Comparison of ENCODE assay signal across 10 mouse cellular contexts in the genomic region with DNA sequence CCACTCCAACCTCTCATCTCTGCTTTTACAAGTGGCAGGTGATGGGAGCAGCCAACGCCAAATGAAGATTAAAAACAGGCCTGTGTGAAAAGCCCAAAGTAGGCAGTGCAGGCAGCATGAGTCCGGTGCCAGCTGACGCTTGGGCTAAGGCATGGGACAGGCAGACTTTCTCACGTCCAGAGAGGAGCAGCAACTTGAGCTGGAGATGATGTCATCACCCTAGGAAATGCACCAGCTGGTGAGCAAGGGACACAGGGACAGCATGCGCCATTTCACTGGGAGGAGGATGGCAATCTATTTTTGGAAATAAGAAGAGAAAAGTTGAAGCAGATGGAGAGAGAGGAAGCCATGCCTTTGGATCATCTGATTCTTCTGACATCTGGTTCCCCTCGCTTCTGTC. TPM values are rescaled to one million over a fixed set of nuclear protein-coding genes. Genes with fewer than 3 reads are reported as not detected.
DNase-seq lines count a peak whose midpoint lies in the region; ATAC-seq and TF ChIP-seq lines count a peak whose summit lies in the region.
"Had no signal": no experiment of that assay in that cellular context is flagged by ENCODE, and none has a peak within 500 bp of the region (broad histone marks: within the 10 kb centered on the region; RNA-seq: fewer than 3 reads in every experiment).

No protein-coding gene starts in this region.

- TF ChIP-seq CTCF in midbrain, postnatal 0 days (IDR thresholded peaks at IDR 0.05) = no peak

- no peaks in the 10 kb centered on the region for H3K4me1 ChIP-seq in midbrain, postnatal 0 days (ENCODE audit: insufficient read depth, low read length)
- no peaks in the 10 kb centered on the region for H3K4me1 ChIP-seq in midbrain, embryonic 15.5 days
- no peaks in the 10 kb centered on the region for H3K4me1 ChIP-seq in stomach, embryonic 15.5 days
- no peaks in the 10 kb centered on the region for H3K4me1 ChIP-seq in liver, embryonic 12.5 days
- H3K4me1 ChIP-seq: hindbrain, embryonic 10.5 days had no signal

- ATAC-seq in midbrain, postnatal 0 days (ENCODE audit: low FRiP score) = no peak
- ATAC-seq in midbrain, embryonic 15.5 days (replicated peaks) = no peak
- 0 out of 2 replicates have a peak, but pooled peaks have one; percentile 27 for ATAC-seq in stomach, embryonic 15.5 days (ENCODE audit: insufficient read depth, low FRiP score, low read depth)
- no peak for ATAC-seq in liver, embryonic 12.5 days
- ATAC-seq: liver, postnatal 0 days had no signal

- no peak overlapping the region for H3K9ac ChIP-seq in midbrain, postnatal 0 days (replicated peaks; ENCODE audit: low read length, poor library complexity, severe bottlenecking)
- H3K9ac ChIP-seq in midbrain, embryonic 15.5 days = no peak overlapping the region
- no peak overlapping the region for H3K9ac ChIP-seq in stomach, embryonic 15.5 days
- no peak overlapping the region for H3K9ac ChIP-seq in liver, embryonic 12.5 days
- H3K9ac ChIP-seq: liver, postnatal 0 days had no signal

- H3K27me3 ChIP-seq in midbrain, postnatal 0 days (ENCODE audit: insufficient read depth, low read length) = no peaks in the 10 kb centered on the region
- no peaks in the 10 kb centered on the region for H3K27me3 ChIP-seq in midbrain, embryonic 15.5 days (replicated peaks)
- H3K27me3 ChIP-seq in stomach, embryonic 15.5 days (replicated peaks) = no peaks in the 10 kb centered on the region
- no peaks in the 10 kb centered on the region; the same call in 1 of the 2 replicates for H3K27me3 ChIP-seq in liver, embryonic 12.5 days (replicated peaks)

- H3K9me3 ChIP-seq in midbrain, postnatal 0 days (ENCODE audit: low read length) = no peaks in the 10 kb centered on the region
- no peaks in the 10 kb centered on the region for H3K9me3 ChIP-seq in midbrain, embryonic 15.5 days
- H3K9me3 ChIP-seq in stomach, embryonic 15.5 days = no peaks in the 10 kb centered on the region
- no peaks in the 10 kb centered on the region for H3K9me3 ChIP-seq in liver, embryonic 12.5 days (replicated peaks)
- H3K9me3 ChIP-seq: hindbrain, embryonic 10.5 days had no signal

- WGBS in midbrain, postnatal 0 days = 82% methylated on average over 6 of the region's 6 CpGs
- WGBS in midbrain, embryonic 15.5 days = 77% methylated on average over 6 of the region's 6 CpGs
- 50% methylated on average over 6 of the region's 6 CpGs for WGBS in stomach, embryonic 15.5 days
- WGBS in liver, embryonic 12.5 days (ENCODE audit: insufficient replicate concordance) = 54% methylated on average over 6 of the region's 6 CpGs

- peak; percentile 6 for DNase-seq in midbrain, postnatal 0 days (ENCODE audit: low spot score)
- peak; percentile 35 to 63 for DNase-seq in heart, adult 9 months (ENCODE audit: low spot score in 2 of 2)
- peak; percentile 28 to 33 for DNase-seq in layer of hippocampus, postnatal 36 days
- no peak for DNase-seq in urinary bladder, adult 2 months (ENCODE audit: low spot score)
- DNase-seq in liver = no peak
- DNase-seq: liver, postnatal 0 days had no signal

- no peaks in the 10 kb centered on the region for H3K36me3 ChIP-seq in midbrain, postnatal 0 days (ENCODE audit: insufficient read depth, low read length)
- no peaks in the 10 kb centered on the region for H3K36me3 ChIP-seq in midbrain, embryonic 15.5 days (replicated peaks)
- H3K36me3 ChIP-seq in stomach, embryonic 15.5 days = no peaks in the 10 kb centered on the region
- no peaks in the 10 kb centered on the region for H3K36me3 ChIP-seq in liver, embryonic 12.5 days
- H3K36me3 ChIP-seq: hindbrain, embryonic 10.5 days had no signal

- H3K27ac ChIP-seq in midbrain, postnatal 0 days (ENCODE audit: low read depth, low read length) = no peak overlapping the region
- H3K27ac ChIP-seq in midbrain, embryonic 15.5 days = no peak overlapping the region
- no peak overlapping the region for H3K27ac ChIP-seq in stomach, embryonic 15.5 days
- no peak overlapping the region for H3K27ac ChIP-seq in liver, embryonic 12.5 days
- H3K27ac ChIP-seq: hindbrain, embryonic 10.5 days had no signal

- H3K4me2 ChIP-seq in midbrain, postnatal 0 days (ENCODE audit: low read depth, low read length, poor library complexity, severe bottlenecking) = no peak overlapping the region
- no peak overlapping the region for H3K4me2 ChIP-seq in midbrain, embryonic 15.5 days
- H3K4me2 ChIP-seq in stomach, embryonic 15.5 days = no peak overlapping the region
- H3K4me2 ChIP-seq in liver, embryonic 12.5 days = no peak overlapping the region

- H3K4me3 ChIP-seq in midbrain, postnatal 0 days (ENCODE audit: low read depth, low read length) = no peak overlapping the region
- H3K4me3 ChIP-seq in midbrain, embryonic 15.5 days = no peak overlapping the region
- no peak overlapping the region for H3K4me3 ChIP-seq in stomach, embryonic 15.5 days (replicated peaks)
- no peak overlapping the region for H3K4me3 ChIP-seq in liver, embryonic 12.5 days
- H3K4me3 ChIP-seq: hindbrain, embryonic 10.5 days had no signal

RNA-seq across cellular contexts. Expression of a gene that starts 51.6 kb away (rescaled TPM):
- 10.7 and 15.8 TPM in 2 replicates for total RNA-seq in midbrain, postnatal 0 days (2014; rRNA removed)
- 5.3 and 7.8 TPM in 2 replicates for polyA plus RNA-seq in midbrain, postnatal 0 days (2015; fragmentation: Nextera tagmentation; extraction: Ambion mirVana)
- polyA plus RNA-seq in midbrain, embryonic 15.5 days (2015; fragmentation: Nextera tagmentation; extraction: Ambion mirVana) = 5.4 TPM in 2 replicates
- 10 to 100 TPM; 36.1 to 42.9 TPM for total RNA-seq in layer of hippocampus, postnatal 36 days (2021)
- 0.55 and 0.65 TPM in 2 replicates for polyA plus RNA-seq in stomach, embryonic 15.5 days (2015; fragmentation: Nextera tagmentation; extraction: Ambion mirVana)
- 1.0 and 1.3 TPM in 2 replicates for polyA plus RNA-seq in liver, embryonic 12.5 days (2016; fragmentation: Nextera tagmentation; extraction: Ambion mirVana)
- polyA plus RNA-seq in urinary bladder, adult 2 months (2012; rRNA removed) = 1.1 and 1.5 TPM in 2 replicates

Comparison
In these comparisons a context has a peak if more than half of its experiments do, and no peak if none do; other contexts are left out.
1. DNase-seq: peak in midbrain, postnatal 0 days (single experiment), heart, adult 9 months (2 of 2) and layer of hippocampus, postnatal 36 days (2 of 2); none in urinary bladder, adult 2 months (single experiment) and liver (single experiment).